ENCODE assay signal across 14 mouse cellular contexts in genomic region chr2:181384463-181384862, GRCm38 (mm10). TPM values are rescaled to one million over a fixed set of nuclear protein-coding genes. Genes with fewer than 3 reads are reported as not detected.
DNase-seq lines count a peak whose midpoint lies in the region; ATAC-seq and TF ChIP-seq lines count a peak whose summit lies in the region.
"Had no signal": no experiment of that assay in that cellular context is flagged by ENCODE, and none has a peak within 500 bp of the region (broad histone marks: within the 10 kb centered on the region; RNA-seq: fewer than 3 reads in every experiment).

No protein-coding gene starts in this region.

- H3K9ac ChIP-seq in heart, embryonic 16.5 days (ENCODE audit: low read length), result no peak overlapping the region
- H3K9ac ChIP-seq in lung, embryonic 14.5 days, result no peak overlapping the region
- no peak overlapping the region for H3K9ac ChIP-seq in hindbrain, embryonic 16.5 days (ENCODE audit: low read depth, low read length)
- no peak overlapping the region for H3K9ac ChIP-seq in limb, embryonic 15.5 days
- H3K9ac ChIP-seq: liver, embryonic 13.5 days; neural tube, embryonic 13.5 days had no signal

- ATAC-seq in heart, embryonic 16.5 days (replicated peaks; ENCODE audit: extremely low read depth, insufficient read depth, low FRiP score), result no peak
- 0 out of 2 replicates have a peak, but pooled peaks have one; percentile 15 for ATAC-seq in lung, embryonic 14.5 days (ENCODE audit: insufficient read depth)
- ATAC-seq in hindbrain, embryonic 16.5 days, result peak; percentile 11; the same call in 1 of the 2 replicates
- ATAC-seq in limb, embryonic 15.5 days (ENCODE audit: insufficient number of reproducible peaks, low FRiP score, low TSS enrichment, low read depth), result 0 out of 2 replicates have a peak, but pooled peaks have one; percentile 21
- ATAC-seq: inflammation-experienced regulatory T-cells, adult 6 months had no signal

- no peaks in the 10 kb centered on the region for H3K9me3 ChIP-seq in heart, embryonic 16.5 days (replicated peaks; ENCODE audit: control insufficient read depth, low read length)
- H3K9me3 ChIP-seq in lung, embryonic 14.5 days (ENCODE audit: low read depth, low read length), result no peaks in the 10 kb centered on the region
- no peaks in the 10 kb centered on the region for H3K9me3 ChIP-seq in hindbrain, embryonic 16.5 days (ENCODE audit: control insufficient read depth, low read length)
- no peaks in the 10 kb centered on the region for H3K9me3 ChIP-seq in limb, embryonic 15.5 days
- H3K9me3 ChIP-seq: heart, embryonic 10.5 days; liver, embryonic 13.5 days; neural tube, embryonic 13.5 days had no signal

- no peak for DNase-seq in heart, postnatal 4 days
- DNase-seq in lung, embryonic 14.5 days, result no peak
- no peak for DNase-seq in lung, adult 2 months
- DNase-seq in B cell, adult 2 months, result no peak
- DNase-seq: adrenal gland, adult 8-10 months; liver, embryonic 13.5 days; retina, postnatal 1 day; thymus, postnatal 25 days had no signal

- TF ChIP-seq CTCF in lung, embryonic 14.5 days (IDR thresholded peaks at IDR 0.05; ENCODE audit: low read depth), result no peak
- TF ChIP-seq CTCF in lung, adult 2 months (IDR thresholded peaks at IDR 0.05; ENCODE audit: insufficient read depth, low read length), result no peak

- no peak for TF ChIP-seq POLR2A in lung, adult 2 months (IDR thresholded peaks at IDR 0.05; ENCODE audit: borderline replicate concordance, extremely low read depth, low read depth, low read length)

- H3K4me3 ChIP-seq in heart, embryonic 16.5 days (ENCODE audit: low read length), result no peak overlapping the region
- no peak overlapping the region for H3K4me3 ChIP-seq in lung, embryonic 14.5 days (ENCODE audit: low read depth, low read length)
- H3K4me3 ChIP-seq in lung, adult 2 months (replicated peaks; ENCODE audit: extremely low read depth, low read depth, low read length), result no peak overlapping the region
- H3K4me3 ChIP-seq in hindbrain, embryonic 16.5 days (ENCODE audit: low read length), result no peak overlapping the region
- no peak overlapping the region for H3K4me3 ChIP-seq in limb, embryonic 15.5 days
- H3K4me3 ChIP-seq: heart, embryonic 10.5 days; liver, embryonic 13.5 days; neural tube, embryonic 13.5 days had no signal

- H3K4me2 ChIP-seq in heart, embryonic 16.5 days (ENCODE audit: low read depth, low read length), result no peak overlapping the region
- no peak overlapping the region for H3K4me2 ChIP-seq in lung, embryonic 14.5 days
- H3K4me2 ChIP-seq in hindbrain, embryonic 16.5 days (ENCODE audit: low read length), result no peak overlapping the region
- H3K4me2 ChIP-seq in limb, embryonic 15.5 days, result no peak overlapping the region
- H3K4me2 ChIP-seq: liver, embryonic 13.5 days; neural tube, embryonic 13.5 days had no signal

- peaks cover 10% of the 10 kb centered on the region for H3K4me1 ChIP-seq in heart, embryonic 16.5 days (ENCODE audit: control insufficient read depth, insufficient read depth, low read length)
- 0 out of 2 replicates have a peak, but pooled peaks cover 5% of the 10 kb centered on the region for H3K4me1 ChIP-seq in lung, embryonic 14.5 days (ENCODE audit: insufficient read depth)
- peaks cover 3% of the 10 kb centered on the region; the same call in 1 of the 2 replicates for H3K4me1 ChIP-seq in lung, adult 2 months (ENCODE audit: control insufficient read depth, insufficient read depth, low read length)
- peaks cover 7% of the 10 kb centered on the region; the same call in 1 of the 2 replicates for H3K4me1 ChIP-seq in hindbrain, embryonic 16.5 days (ENCODE audit: control insufficient read depth, insufficient read depth, low read depth, low read length)
- peaks cover 20% of the 10 kb centered on the region for H3K4me1 ChIP-seq in limb, embryonic 15.5 days
- H3K4me1 ChIP-seq: heart, embryonic 10.5 days; liver, embryonic 13.5 days; neural tube, embryonic 13.5 days had no signal

- no peaks in the 10 kb centered on the region for H3K27me3 ChIP-seq in heart, embryonic 16.5 days (ENCODE audit: control insufficient read depth, insufficient read depth, low read length)
- no peaks in the 10 kb centered on the region for H3K27me3 ChIP-seq in lung, embryonic 14.5 days (ENCODE audit: insufficient read depth, low read length)
- no peaks in the 10 kb centered on the region for H3K27me3 ChIP-seq in hindbrain, embryonic 16.5 days (replicated peaks; ENCODE audit: control insufficient read depth, insufficient read depth, low read length)
- H3K27me3 ChIP-seq in limb, embryonic 15.5 days, result no peaks in the 10 kb centered on the region
- H3K27me3 ChIP-seq: liver, embryonic 13.5 days; neural tube, embryonic 13.5 days had no signal

- 0 out of 2 replicates have a peak overlapping the region, but pooled peaks have one; percentile 23 for H3K27ac ChIP-seq in heart, embryonic 16.5 days (ENCODE audit: low read length)
- H3K27ac ChIP-seq in lung, embryonic 14.5 days (ENCODE audit: low read depth), result peak overlapping the region; percentile 80
- peak overlapping the region; percentile 35 for H3K27ac ChIP-seq in hindbrain, embryonic 16.5 days (ENCODE audit: low read depth, low read length)
- peak overlapping the region; percentile 54 for H3K27ac ChIP-seq in limb, embryonic 15.5 days
- H3K27ac ChIP-seq: heart, embryonic 10.5 days; liver, embryonic 13.5 days; neural tube, embryonic 13.5 days had no signal

- peaks cover 33% of the 10 kb centered on the region for H3K36me3 ChIP-seq in heart, embryonic 16.5 days (ENCODE audit: control insufficient read depth, insufficient read depth)
- H3K36me3 ChIP-seq in lung, embryonic 14.5 days (ENCODE audit: insufficient read depth), result peaks cover 70% of the 10 kb centered on the region
- peaks cover 26% of the 10 kb centered on the region for H3K36me3 ChIP-seq in hindbrain, embryonic 16.5 days (ENCODE audit: control insufficient read depth, insufficient read depth, low read length)
- H3K36me3 ChIP-seq in limb, embryonic 15.5 days, result peaks cover 69% of the 10 kb centered on the region

- 80% methylated on average over 7 of the region's 7 CpGs for WGBS in heart, embryonic 16.5 days
- 60% methylated on average over 7 of the region's 7 CpGs for WGBS in lung, embryonic 14.5 days
- WGBS in lung, adult 2 months, result 68% methylated on average over 7 of the region's 7 CpGs
- 79% methylated on average over 7 of the region's 7 CpGs for WGBS in hindbrain, embryonic 16.5 days
- 84% methylated on average over 7 of the region's 7 CpGs for WGBS in limb, embryonic 15.5 days

RNA-seq across cellular contexts. Expression of gene Lime1, which starts 4.6 kb away (rescaled TPM):
- polyA plus RNA-seq in heart, embryonic 16.5 days (2015; fragmentation: Nextera tagmentation; extraction: Ambion mirVana), result 15.6 and 18.1 TPM in 2 replicates
- 1 to 10 TPM; 8.8 to 8.9 TPM for total RNA-seq in heart, postnatal 4 days (2021)
- polyA plus RNA-seq in lung, embryonic 14.5 days (2014; fragmentation: Nextera tagmentation; extraction: Ambion mirVana), result 19.6 and 26.6 TPM in 2 replicates
- polyA plus RNA-seq in lung, adult 2 months (2012; rRNA removed), result 60.5 and 89.8 TPM in 2 replicates
- 46.4 and 56.5 TPM in 2 replicates for polyA plus RNA-seq in hindbrain, embryonic 16.5 days (2015; fragmentation: Nextera tagmentation; extraction: Ambion mirVana)
- polyA plus RNA-seq in limb, embryonic 15.5 days (2015; fragmentation: Nextera tagmentation; extraction: Ambion mirVana), result 22.7 and 23.7 TPM in 2 replicates

RNA-seq across cellular contexts. Expression of gene Arfrp1, which starts 19.3 kb away (rescaled TPM):
- 63.0 and 65.7 TPM in 2 replicates for polyA plus RNA-seq in heart, embryonic 16.5 days (2015; fragmentation: Nextera tagmentation; extraction: Ambion mirVana)
- 10 to 100 TPM; 39.6 to 41.0 TPM for total RNA-seq in heart, postnatal 4 days (2021)
- polyA plus RNA-seq in lung, embryonic 14.5 days (2014; fragmentation: Nextera tagmentation; extraction: Ambion mirVana), result 54.1 and 54.2 TPM in 2 replicates
- polyA plus RNA-seq in lung, adult 2 months (2012; rRNA removed), result 29.1 and 42.9 TPM in 2 replicates
- polyA plus RNA-seq in hindbrain, embryonic 16.5 days (2015; fragmentation: Nextera tagmentation; extraction: Ambion mirVana), result 83.5 and 87.2 TPM in 2 replicates
- polyA plus RNA-seq in limb, embryonic 15.5 days (2015; fragmentation: Nextera tagmentation; extraction: Ambion mirVana), result 59.0 and 64.8 TPM in 2 replicates

RNA-seq across cellular contexts. Expression of gene Zgpat, which starts 19.7 kb away (rescaled TPM):
- 28.0 and 30.7 TPM in 2 replicates for polyA plus RNA-seq in heart, embryonic 16.5 days (2015; fragmentation: Nextera tagmentation; extraction: Ambion mirVana)
- total RNA-seq in heart, postnatal 4 days (2021), result 10 to 100 TPM; 20.7 to 22.8 TPM
- 35.7 and 41.1 TPM in 2 replicates for polyA plus RNA-seq in lung, embryonic 14.5 days (2014; fragmentation: Nextera tagmentation; extraction: Ambion mirVana)
- polyA plus RNA-seq in lung, adult 2 months (2012; rRNA removed), result 39.0 and 44.0 TPM in 2 replicates
- polyA plus RNA-seq in hindbrain, embryonic 16.5 days (2015; fragmentation: Nextera tagmentation; extraction: Ambion mirVana), result 75.0 and 83.7 TPM in 2 replicates
- 40.4 and 42.1 TPM in 2 replicates for polyA plus RNA-seq in limb, embryonic 15.5 days (2015; fragmentation: Nextera tagmentation; extraction: Ambion mirVana)

Comparison
In these comparisons a context has a peak if more than half of its experiments do, and no peak if none do; other contexts are left out.
1. H3K27ac ChIP-seq: peak in every context shown above with its lines; median percentile 80 in lung, embryonic 14.5 days; 54 in limb, embryonic 15.5 days; 35 in hindbrain, embryonic 16.5 days; 23 in heart, embryonic 16.5 days.